In the genomic region with DNA sequence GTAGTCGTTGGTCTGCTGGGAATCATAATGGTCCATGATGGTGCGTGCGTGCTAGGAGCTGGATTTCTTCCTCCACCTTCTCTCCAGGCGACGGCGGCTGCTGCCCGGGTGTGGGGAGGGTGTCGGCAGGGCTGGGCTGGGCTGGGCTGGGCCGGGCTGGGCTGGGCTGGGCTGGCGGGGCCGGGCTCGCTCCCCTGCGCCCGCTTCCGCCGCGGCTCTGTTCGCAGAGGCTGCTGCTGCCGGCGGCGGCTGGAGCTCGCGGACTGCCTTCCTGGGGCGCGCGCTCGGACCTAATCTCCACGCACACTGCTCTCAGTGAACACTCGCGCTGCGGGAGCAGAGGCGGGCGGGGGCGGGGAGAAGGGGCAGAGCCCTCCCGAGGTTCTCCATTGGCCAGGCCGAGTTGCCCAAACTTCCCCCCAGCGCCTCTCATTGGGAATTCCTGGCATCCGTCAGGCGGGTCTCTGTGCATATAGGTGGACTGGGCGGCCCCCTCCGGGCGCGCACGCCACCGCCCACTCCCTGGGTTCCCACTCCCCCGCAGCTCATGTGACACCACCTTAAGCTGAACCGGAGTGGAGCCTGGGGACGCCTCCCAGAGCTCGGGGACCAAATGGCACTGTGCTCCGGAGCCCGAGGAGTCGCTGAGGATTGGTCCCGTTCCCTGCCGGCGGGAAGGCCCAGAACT, we compare ENCODE assay signal across 8 mouse cellular contexts. TPM values are rescaled to one million over a fixed set of nuclear protein-coding genes. Genes with fewer than 3 reads are reported as not detected.
DNase-seq lines count a peak whose midpoint lies in the region; ATAC-seq lines count a peak whose summit lies in the region.

A gene (minus strand): TSS at position 316 of the 688 bp plus-strand sequence.

- WGBS in heart, embryonic 13.5 days: under 1% methylated on average over 55 of the region's 55 CpGs
- under 1% methylated on average over 55 of the region's 55 CpGs for WGBS in liver, embryonic 11.5 days
- under 1% methylated on average over 53 of the region's 55 CpGs for WGBS in stomach, embryonic 14.5 days

- H3K9ac ChIP-seq in heart, embryonic 13.5 days: peak within 1 kb of the TSS; percentile 97
- peak within 1 kb of the TSS; percentile 75 for H3K9ac ChIP-seq in liver, embryonic 11.5 days (ENCODE audit: low read depth, low read length)
- peak within 1 kb of the TSS; percentile 95 for H3K9ac ChIP-seq in stomach, embryonic 14.5 days (replicated peaks; ENCODE audit: low read depth, low read length)

- peak; percentile 47 for ATAC-seq in CD4-positive, CD25-positive, alpha-beta regulatory T cell, adult 4 months
- ATAC-seq in heart, embryonic 13.5 days (ENCODE audit: extremely low read depth, insufficient number of reproducible peaks, low FRiP score, low TSS enrichment): peak; percentile 87
- peak; percentile 81 for ATAC-seq in liver, embryonic 11.5 days (replicated peaks; ENCODE audit: low FRiP score)
- peak; percentile 95 for ATAC-seq in stomach, embryonic 14.5 days (ENCODE audit: insufficient number of reproducible peaks, insufficient read depth, low FRiP score, low read depth)

- H3K4me2 ChIP-seq in heart, embryonic 13.5 days: peak within 1 kb of the TSS; percentile 74
- peak within 1 kb of the TSS; percentile 71 for H3K4me2 ChIP-seq in liver, embryonic 11.5 days
- H3K4me2 ChIP-seq in stomach, embryonic 14.5 days (replicated peaks; ENCODE audit: low read depth, low read length): peak within 1 kb of the TSS; percentile 65

- DNase-seq in c-Kit-positive CD71-negative TER-119-negative erythroid progenitor cells, embryonic 14.5 days (ENCODE audit: low read depth): peak; percentile 58
- peak; percentile 94 for DNase-seq in fibroblast of lung, adult 2 months (ENCODE audit: low read depth)
- peak; percentile 96 for DNase-seq in kidney, postnatal 10 days
- peak; percentile 83 for DNase-seq in liver, embryonic 11.5 days (ENCODE audit: low spot score)
- peak; percentile 12 to 32 for DNase-seq in natural killer cell, adult 2 months (ENCODE audit: low spot score in 2 of 2)

- peaks cover 4% of the 10 kb centered on the region; the same call in 1 of the 2 replicates for H3K36me3 ChIP-seq in heart, embryonic 13.5 days
- no peaks in the 10 kb centered on the region for H3K36me3 ChIP-seq in liver, embryonic 11.5 days (ENCODE audit: control insufficient read depth, insufficient read depth, low read length)
- no peaks in the 10 kb centered on the region for H3K36me3 ChIP-seq in stomach, embryonic 14.5 days (ENCODE audit: control insufficient read depth, insufficient read depth, low read length)

- H3K4me1 ChIP-seq in heart, embryonic 13.5 days: peaks cover 43% of the 10 kb centered on the region
- H3K4me1 ChIP-seq in liver, embryonic 11.5 days (replicated peaks; ENCODE audit: control insufficient read depth, insufficient read depth, low read length): peaks cover 7% of the 10 kb centered on the region
- peaks cover 24% of the 10 kb centered on the region for H3K4me1 ChIP-seq in stomach, embryonic 14.5 days (ENCODE audit: control insufficient read depth, insufficient read depth, low read length)

- H3K9me3 ChIP-seq in heart, embryonic 13.5 days: no peaks in the 10 kb centered on the region
- H3K9me3 ChIP-seq in liver, embryonic 11.5 days (ENCODE audit: control insufficient read depth, low read length): no peaks in the 10 kb centered on the region
- H3K9me3 ChIP-seq in stomach, embryonic 14.5 days (ENCODE audit: control insufficient read depth, low read depth, low read length): no peaks in the 10 kb centered on the region

- peak within 1 kb of the TSS; percentile 98 for H3K27ac ChIP-seq in heart, embryonic 13.5 days (replicated peaks)
- peak within 1 kb of the TSS; percentile 89 for H3K27ac ChIP-seq in liver, embryonic 11.5 days (ENCODE audit: low read depth, low read length)
- H3K27ac ChIP-seq in stomach, embryonic 14.5 days (ENCODE audit: low read length): peak within 1 kb of the TSS; percentile 99

- H3K4me3 ChIP-seq in heart, embryonic 13.5 days: peak within 1 kb of the TSS; percentile 95
- H3K4me3 ChIP-seq in liver, embryonic 11.5 days (ENCODE audit: low read depth, low read length): peak within 1 kb of the TSS; percentile 75
- H3K4me3 ChIP-seq in stomach, embryonic 14.5 days (ENCODE audit: low read depth, low read length): peak within 1 kb of the TSS; percentile 88

- H3K27me3 ChIP-seq in heart, embryonic 13.5 days (replicated peaks): no peaks in the 10 kb centered on the region
- peaks cover 31% of the 10 kb centered on the region for H3K27me3 ChIP-seq in liver, embryonic 11.5 days (replicated peaks; ENCODE audit: control insufficient read depth, insufficient read depth, low read length)
- H3K27me3 ChIP-seq in stomach, embryonic 14.5 days (ENCODE audit: control insufficient read depth, insufficient read depth, low read length): no peaks in the 10 kb centered on the region

RNA-seq across cellular contexts. Expression of the gene that starts here (rescaled TPM):
- polyA plus RNA-seq in CD4-positive, CD25-positive, alpha-beta regulatory T cell, adult 4 months (2017; shearing (Covaris generic)): 10 to 100 TPM; 47.8 to 47.9 TPM
- 39.5 and 40.4 TPM in 2 replicates for polyA plus RNA-seq in heart, embryonic 13.5 days (2015; fragmentation: Nextera tagmentation; extraction: Ambion mirVana)
- polyA plus RNA-seq in liver, embryonic 11.5 days (2014; fragmentation: Nextera tagmentation; extraction: Ambion mirVana): 27.9 and 28.3 TPM in 2 replicates
- polyA plus RNA-seq in stomach, embryonic 14.5 days (2014; fragmentation: Nextera tagmentation; extraction: Ambion mirVana): 80.4 and 81.7 TPM in 2 replicates

Comparison
In these comparisons a context has a peak if more than half of its experiments do, and no peak if none do; other contexts are left out.
1. Peak in every context shown above with its lines: DNase-seq, ATAC-seq, H3K4me3 ChIP-seq and H3K27ac ChIP-seq.
2. DNase-seq: peak in every context shown above with its lines; median percentile 96 in kidney, postnatal 10 days; 94 in fibroblast of lung, adult 2 months; 83 in liver, embryonic 11.5 days; 58 in c-Kit-positive CD71-negative TER-119-negative erythroid progenitor cells, embryonic 14.5 days; 22 in natural killer cell, adult 2 months.